Mouse (Mus musculus): ENCODE results near the gene Tgfb1i1. TPM values are rescaled to one million over a fixed set of nuclear protein-coding genes. Genes with fewer than 3 reads are reported as not detected.

The Tgfb1i1 gene
- polyA plus RNA-seq, 1 experiment from 2014 or later: 78.8 TPM

GRCm38 (mm10) chr7:128288923-128289544, 42.4 kb downstream of the Tgfb1i1 start:
- H3K4me1 ChIP-seq (replicated peaks; ENCODE audit: insufficient read depth, low read length): no peaks in the 10 kb centered on the region
- no peak overlapping the region for H3K4me3 ChIP-seq (replicated peaks; ENCODE audit: low read depth, low read length)
- peak; percentile 55 for TF ChIP-seq CTCF (IDR thresholded peaks at IDR 0.05; ENCODE audit: low read depth)
- H3K27me3 ChIP-seq (ENCODE audit: insufficient read depth, low read length): no peaks in the 10 kb centered on the region
- DNase-seq (ENCODE audit: low spot score) (peak; percentile 39), ATAC-seq (replicated peaks; ENCODE audit: low FRiP score, low read depth) (0 out of 2 replicates have a peak, but pooled peaks have one; percentile 25)
- H3K36me3 ChIP-seq (ENCODE audit: insufficient read depth, low read length): peaks cover 21% of the 10 kb centered on the region
- 29% methylated on average over 9 of the region's 9 CpGs for WGBS
- H3K4me2 ChIP-seq (ENCODE audit: low read length): no peak overlapping the region
- no peak overlapping the region for H3K27ac ChIP-seq
- 0 out of 2 replicates have a peak overlapping the region, but pooled peaks have one; percentile 18 for H3K9ac ChIP-seq (ENCODE audit: low read depth, low read length)
- no peaks in the 10 kb centered on the region for H3K9me3 ChIP-seq (replicated peaks; ENCODE audit: low read length)

- 94% methylated on average over 10 of the region's 10 CpGs for WGBS
- no peak for DNase-seq (ENCODE audit: low spot score)
- no peaks in the 10 kb centered on the region for H3K9me3 ChIP-seq (replicated peaks; ENCODE audit: low read length)
- TF ChIP-seq CTCF (IDR thresholded peaks at IDR 0.05; ENCODE audit: low read depth): no peak
- no peak overlapping the region for H3K4me2 ChIP-seq (ENCODE audit: low read length)
- no peak overlapping the region for H3K27ac ChIP-seq
- peaks cover 13% of the 10 kb centered on the region; the same call in 1 of the 2 replicates for H3K4me1 ChIP-seq (replicated peaks; ENCODE audit: insufficient read depth, low read length)
- H3K27me3 ChIP-seq (ENCODE audit: insufficient read depth, low read length): no peaks in the 10 kb centered on the region
- H3K36me3 ChIP-seq (ENCODE audit: insufficient read depth, low read length): peaks cover 9% of the 10 kb centered on the region; the same call in 1 of the 2 replicates
- no peak overlapping the region for H3K9ac ChIP-seq (ENCODE audit: low read depth, low read length)
- H3K4me3 ChIP-seq (replicated peaks; ENCODE audit: low read depth, low read length): no peak overlapping the region
- ATAC-seq (replicated peaks; ENCODE audit: low FRiP score, low read depth): no peak
These were observed 48.2 kb downstream of the Tgfb1i1 start for GRCm38 (mm10) chr7:128294785-128295184.

- no peak overlapping the region for H3K9ac ChIP-seq (ENCODE audit: low read depth, low read length)
- H3K9me3 ChIP-seq (replicated peaks; ENCODE audit: low read length): no peaks in the 10 kb centered on the region
- H3K4me3 ChIP-seq (replicated peaks; ENCODE audit: low read depth, low read length): no peak overlapping the region
- no peak for TF ChIP-seq CTCF (IDR thresholded peaks at IDR 0.05; ENCODE audit: low read depth)
- H3K27ac ChIP-seq: no peak overlapping the region
- H3K27me3 ChIP-seq (ENCODE audit: insufficient read depth, low read length): no peaks in the 10 kb centered on the region
- peaks cover 13% of the 10 kb centered on the region; the same call in 1 of the 2 replicates for H3K4me1 ChIP-seq (replicated peaks; ENCODE audit: insufficient read depth, low read length)
- WGBS: 64% methylated on average over 3 of the region's 3 CpGs
- ATAC-seq (replicated peaks; ENCODE audit: low FRiP score, low read depth): no peak
- H3K4me2 ChIP-seq (ENCODE audit: low read length): no peak overlapping the region; the same call in 1 of the 2 replicates
- H3K36me3 ChIP-seq (ENCODE audit: insufficient read depth, low read length): peaks cover 4% of the 10 kb centered on the region; the same call in 1 of the 2 replicates
- no peak for DNase-seq (ENCODE audit: low spot score)
These were observed 49.9 kb downstream of the Tgfb1i1 start for GRCm38 (mm10) chr7:128296514-128296913.

DNA sequence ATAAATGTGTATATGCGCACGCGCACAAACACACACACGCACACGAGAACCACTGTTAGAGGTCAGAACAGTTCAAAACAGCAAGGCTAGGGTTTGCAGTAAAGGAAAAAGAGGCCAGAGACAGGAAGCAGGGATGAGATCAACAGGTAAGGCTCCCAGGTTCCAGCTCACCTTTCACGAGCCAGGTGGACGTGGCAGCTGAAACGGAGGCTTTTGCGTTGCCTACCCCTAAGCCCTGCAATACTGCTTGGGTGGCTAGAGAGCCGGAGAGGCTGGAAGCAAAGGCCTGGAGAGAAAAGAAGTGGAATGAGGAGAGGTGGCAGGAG, 50.6 kb downstream of the Tgfb1i1 start:
- ATAC-seq (replicated peaks; ENCODE audit: low FRiP score, low read depth) (no peak), DNase-seq (ENCODE audit: low spot score) (no peak)
- WGBS: 28% methylated on average over 10 of the region's 10 CpGs

DNA sequence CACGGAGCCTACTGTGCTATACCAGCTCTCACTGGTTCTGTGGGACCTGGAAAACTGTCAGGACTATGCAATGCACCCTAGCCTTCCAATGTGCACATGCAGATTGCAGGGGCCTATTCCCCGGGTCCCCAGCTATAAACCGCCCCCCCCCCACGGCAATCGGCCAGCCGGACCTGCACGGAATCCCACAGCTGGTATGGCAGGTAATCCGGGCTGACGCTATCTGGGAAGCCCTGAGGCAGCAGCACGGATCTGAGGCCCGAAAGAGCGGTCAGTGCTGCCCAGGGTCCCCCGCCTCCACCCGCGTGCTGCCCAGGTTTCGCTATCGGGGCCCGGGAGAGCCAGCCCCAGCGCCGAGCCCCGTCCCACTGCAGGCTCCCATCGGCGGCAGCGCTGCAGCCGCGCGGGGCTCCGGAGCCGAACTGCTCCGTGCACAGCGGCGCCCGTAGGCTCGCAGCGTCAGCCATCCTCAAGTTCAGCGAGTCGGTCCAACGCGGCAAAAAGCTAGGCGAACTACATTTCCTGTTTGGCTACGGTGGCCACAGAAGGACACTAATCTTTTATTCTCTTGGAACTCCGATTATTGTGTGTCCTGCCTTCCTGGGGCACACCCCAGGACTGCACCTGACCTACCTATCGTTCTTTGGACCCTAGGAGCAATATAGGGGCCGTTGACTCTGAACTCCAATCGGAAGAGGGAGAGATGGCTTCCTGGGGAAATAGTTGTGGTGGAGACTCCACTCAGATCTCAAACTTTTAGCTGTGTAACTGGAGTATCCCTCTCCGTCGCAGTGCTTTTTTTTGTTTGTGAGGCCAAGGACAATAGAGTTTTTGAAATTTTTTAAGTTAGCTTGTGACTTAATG, 51.2 kb downstream of the Tgfb1i1 start, which contains the start of gene BC017158:
BC017158 (minus strand) TSS at position 554 of the 864 bp plus-strand sequence.
- no peak for TF ChIP-seq CTCF (IDR thresholded peaks at IDR 0.05; ENCODE audit: low read depth)

More for the DNA sequence above, 50.6 kb downstream of the Tgfb1i1 start:
- Histone ChIP-seq H3K4me1 (replicated peaks; ENCODE audit: insufficient read depth, low read length) (peaks cover 13% of the 10 kb centered on the region; the same call in 1 of the 2 replicates), H3K27me3 (ENCODE audit: insufficient read depth, low read length) (no peaks in the 10 kb centered on the region), H3K9ac (ENCODE audit: low read depth, low read length) (peak overlapping the region; percentile 87), H3K4me3 (replicated peaks; ENCODE audit: low read depth, low read length) (peak overlapping the region; percentile 80), H3K4me2 (ENCODE audit: low read length) (peak overlapping the region; percentile 93), H3K36me3 (ENCODE audit: insufficient read depth, low read length) (0 out of 2 replicates have a peak, but pooled peaks cover 3% of the 10 kb centered on the region), H3K27ac (peak overlapping the region; percentile 92), H3K9me3 (replicated peaks; ENCODE audit: low read length) (no peaks in the 10 kb centered on the region)
- TF ChIP-seq CTCF (IDR thresholded peaks at IDR 0.05; ENCODE audit: low read depth): no peak

More for the DNA sequence above, 51.2 kb downstream of the Tgfb1i1 start, which contains the start of gene BC017158:
- peak within 1 kb of the TSS; percentile 80 for H3K4me3 ChIP-seq (replicated peaks; ENCODE audit: low read depth, low read length)
- peak within 1 kb of the TSS; percentile 87 for H3K9ac ChIP-seq (ENCODE audit: low read depth, low read length)
- H3K27ac ChIP-seq: peak within 1 kb of the TSS; percentile 92
- no peaks in the 10 kb centered on the region for H3K9me3 ChIP-seq (replicated peaks; ENCODE audit: low read length)
- peak within 1 kb of the TSS; percentile 93 for H3K4me2 ChIP-seq (ENCODE audit: low read length)
- H3K36me3 ChIP-seq (ENCODE audit: insufficient read depth, low read length): 0 out of 2 replicates have a peak, but pooled peaks cover 3% of the 10 kb centered on the region
- ATAC-seq (replicated peaks; ENCODE audit: low FRiP score, low read depth): peak; percentile 60
- H3K4me1 ChIP-seq (replicated peaks; ENCODE audit: insufficient read depth, low read length): peaks cover 13% of the 10 kb centered on the region; the same call in 1 of the 2 replicates
- WGBS: 2% methylated on average over 47 of the region's 47 CpGs
- DNase-seq (ENCODE audit: low spot score): peak; percentile 86
- H3K27me3 ChIP-seq (ENCODE audit: insufficient read depth, low read length): no peaks in the 10 kb centered on the region
